Mouse (Mus musculus) hematopoietic multipotent progenitor cell, adult 10-12 weeks (in vitro differentiated cells): ENCODE results near the gene Cant1. TPM values are rescaled to one million over a fixed set of nuclear protein-coding genes. Genes with fewer than 3 reads are reported as not detected.

Experiments
- polyA plus RNA-seq: library from polyadenylated mRNA; stranded (reverse); fragments of >175 nt; gene quantifications from 2 replicates; pipeline ENCODE4 v1.2.3, GENCODE M21; 2012; ENCODE audit warnings: low replicate concordance

Cant1 gene
- 73.2 and 151 TPM in 2 replicates for polyA plus RNA-seq

DNA sequence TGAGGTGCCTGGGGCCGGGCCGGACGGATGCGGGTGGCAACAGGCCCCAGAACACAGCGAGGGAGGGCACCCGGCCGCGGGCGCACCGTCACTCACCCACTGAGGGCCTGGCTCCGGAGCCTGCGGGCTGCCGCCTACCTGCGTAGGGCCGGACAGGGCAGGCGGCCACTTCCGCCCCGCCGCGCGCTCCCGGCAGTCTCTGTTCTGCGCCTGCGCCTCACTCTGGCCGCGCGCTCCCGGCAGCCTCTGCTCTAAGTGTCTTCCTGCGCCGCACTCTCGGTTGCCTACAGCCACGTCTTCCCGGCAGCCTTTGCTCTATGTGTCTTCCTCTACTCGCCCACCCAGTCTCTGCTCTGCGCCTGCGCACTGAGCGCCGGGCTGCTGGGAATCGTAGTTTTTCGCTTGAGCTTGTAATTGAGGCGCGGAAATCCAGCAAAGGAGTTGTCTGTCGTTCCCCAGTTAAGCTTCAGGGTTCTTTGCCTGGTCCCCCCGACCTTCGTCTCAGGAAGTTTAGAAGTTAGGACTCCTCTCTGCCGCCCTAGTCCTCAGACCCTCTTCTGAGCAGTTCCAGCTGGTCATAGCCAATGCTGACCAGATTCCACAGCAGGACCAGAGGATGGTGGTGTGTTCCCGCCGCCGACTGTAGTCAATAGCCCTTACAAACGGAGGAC lies at the start of gene Cant1:
Gene Cant1, minus strand, starts transcription at position 253 of the 671 bp plus-strand sequence.

DNA sequence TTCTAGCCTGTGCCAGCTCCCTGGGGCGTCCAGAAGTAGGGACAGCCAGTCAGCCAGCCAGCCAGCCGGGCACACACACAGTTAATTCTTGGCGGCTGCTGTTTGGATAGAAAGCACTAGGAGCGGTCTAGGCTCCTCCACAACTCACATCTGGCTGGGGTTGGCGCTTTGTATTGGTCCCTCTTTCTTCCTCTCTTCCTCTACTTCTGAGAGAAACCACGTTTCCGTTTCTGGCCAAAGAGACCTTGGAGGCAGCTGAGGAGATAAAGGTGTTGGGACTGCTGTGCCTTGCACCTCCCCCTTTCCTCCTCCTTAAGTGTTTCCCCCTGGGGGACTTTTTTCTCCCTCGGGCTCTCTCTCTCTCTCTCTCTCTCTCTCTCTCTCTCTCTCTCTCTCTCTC lies 9.1 kb upstream of the Cant1 start, which contains the start of gene C1qtnf1:
Gene C1qtnf1, plus strand, starts transcription at position 218 of the 400 bp plus-strand sequence.

DNA sequence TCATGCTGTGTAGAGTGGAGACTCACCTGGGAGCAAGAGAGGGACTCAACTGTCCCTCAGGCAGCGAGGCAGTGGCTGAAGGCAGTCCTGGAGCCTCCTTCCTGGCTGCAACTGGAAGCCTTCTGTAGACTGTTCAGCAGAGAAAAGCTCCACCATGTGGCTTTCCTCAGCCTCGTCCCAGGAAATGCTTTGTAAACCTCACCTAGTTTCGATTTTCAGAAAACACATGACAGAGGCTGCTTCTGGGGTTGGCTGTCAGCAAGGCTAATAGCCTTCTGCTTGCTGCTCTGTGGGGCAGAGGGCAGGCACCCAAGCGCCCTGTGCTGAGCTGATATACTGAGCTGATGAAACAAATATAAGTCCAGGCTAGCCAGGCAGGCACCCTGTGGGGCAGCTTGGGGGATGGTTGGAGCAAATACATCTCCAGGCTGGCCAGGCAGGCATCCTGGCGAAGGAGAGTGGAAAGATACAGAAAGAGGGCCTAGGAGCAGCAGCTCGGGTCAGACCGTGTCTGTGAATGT lies 17.1 kb downstream of the Cant1 start, which contains the start of gene Lgals3bp:
Gene Lgals3bp, minus strand, starts transcription at position 333 of the 521 bp plus-strand sequence.

Other genes with a start within 250 kb of the Cant1 start
- gene Cyth1, start 170.5 kb downstream of the Cant1 start, polyA plus RNA-seq, result 80.6 and 83.8 TPM in 2 replicates
- gene Usp36, start 128.8 kb downstream of the Cant1 start, polyA plus RNA-seq, result 42.8 and 45.5 TPM in 2 replicates
- gene Cep295nl, start 76.6 kb downstream of the Cant1 start, polyA plus RNA-seq, result 1.0 TPM in 1 of 2 replicates, not detected in the other
- gene Timp2, start 63.3 kb downstream of the Cant1 start, polyA plus RNA-seq, result 17.7 and 32.9 TPM in 2 replicates
- gene Lgals3bp, start 17.0 kb downstream of the Cant1 start, polyA plus RNA-seq, result 48.5 and 48.8 TPM in 2 replicates
- gene C1qtnf1, start 9.1 kb upstream of the Cant1 start, polyA plus RNA-seq, result 0.07 and 0.33 TPM in 2 replicates
- 23.2 and 23.5 TPM in 2 replicates for gene Engase, start 57.7 kb upstream of the Cant1 start, polyA plus RNA-seq